8 mouse cellular contexts compared by ENCODE assay signal in genomic region chr9:108570207-108570896, GRCm38 (mm10). TPM values are rescaled to one million over a fixed set of nuclear protein-coding genes. Genes with fewer than 3 reads are reported as not detected.
DNase-seq lines count a peak whose midpoint lies in the region.

No protein-coding gene starts in this region.

- peak overlapping the region; percentile 72 for H3K4me3 ChIP-seq in brown adipose tissue, adult 24 weeks (ENCODE audit: insufficient read depth, low read depth, low read length)
- peak overlapping the region; percentile 64 for H3K4me3 ChIP-seq in forebrain, embryonic 10.5 days

- H3K9me3 ChIP-seq in forebrain, embryonic 10.5 days, result no peaks in the 10 kb centered on the region

- peaks cover 13% of the 10 kb centered on the region for H3K4me1 ChIP-seq in brown adipose tissue, adult 24 weeks (ENCODE audit: control insufficient read depth, insufficient read depth, insufficient read length, low read length)
- peaks cover 83% of the 10 kb centered on the region for H3K4me1 ChIP-seq in forebrain, embryonic 10.5 days

- 3% methylated on average over 40 of the region's 40 CpGs for WGBS in forebrain, embryonic 10.5 days

- DNase-seq in MEL-GATA-1-ER (ENCODE audit: extremely low read depth, low read depth), result peak; percentile 73
- peak; percentile 79 for DNase-seq in forebrain, embryonic 10.5 days (ENCODE audit: extremely low spot score, low spot score)
- peak; percentile 87 for DNase-seq in heart, postnatal 4 days
- DNase-seq in layer of hippocampus, adult 9-11 months, result peak; percentile 73
- DNase-seq in lung, postnatal 36 days, result peak; percentile 94
- peak; percentile 78 for DNase-seq in retina, postnatal 1 day
- DNase-seq in urinary bladder, postnatal 25 days (ENCODE audit: low spot score), result peak; percentile 70

- H3K36me3 ChIP-seq in forebrain, embryonic 10.5 days (replicated peaks), result peaks cover 60% of the 10 kb centered on the region

- no peak overlapping the region for H3K27ac ChIP-seq in brown adipose tissue, adult 24 weeks (replicated peaks; ENCODE audit: low read depth, low read length)
- peak overlapping the region; percentile 80 for H3K27ac ChIP-seq in forebrain, embryonic 10.5 days

- no peaks in the 10 kb centered on the region for H3K27me3 ChIP-seq in forebrain, embryonic 10.5 days (ENCODE audit: poor library complexity, severe bottlenecking)

RNA-seq across cellular contexts. Expression of gene Dalrd3, which starts 0.7 kb away (rescaled TPM):
- polyA plus RNA-seq in brown adipose tissue, adult 24 weeks (2012; ENCODE audit: insufficient read depth, insufficient read length, missing spikeins), result 57.1 and 58.3 TPM in 2 replicates
- polyA plus RNA-seq in forebrain, embryonic 10.5 days (2016; fragmentation: Nextera tagmentation; extraction: Ambion mirVana), result 192 and 201 TPM in 2 replicates
- 10 to 100 TPM; 20.6 to 21.6 TPM for total RNA-seq in heart, postnatal 4 days (2021)

RNA-seq across cellular contexts. Expression of gene Ndufaf3, which starts 3.1 kb away (rescaled TPM):
- polyA plus RNA-seq in brown adipose tissue, adult 24 weeks (2012; ENCODE audit: insufficient read depth, insufficient read length, missing spikeins), result 91.2 and 111 TPM in 2 replicates
- polyA plus RNA-seq in forebrain, embryonic 10.5 days (2016; fragmentation: Nextera tagmentation; extraction: Ambion mirVana), result 43.3 and 50.6 TPM in 2 replicates
- total RNA-seq in heart, postnatal 4 days (2021), result 10 to 100 TPM; 57.0 to 64.2 TPM

RNA-seq across cellular contexts. Expression of gene Wdr6, which starts 8.2 kb away (rescaled TPM):
- polyA plus RNA-seq in brown adipose tissue, adult 24 weeks (2012; ENCODE audit: insufficient read depth, insufficient read length, missing spikeins), result 14.6 TPM in 2 replicates
- polyA plus RNA-seq in forebrain, embryonic 10.5 days (2016; fragmentation: Nextera tagmentation; extraction: Ambion mirVana), result 203 and 212 TPM in 2 replicates
- 10 to 100 TPM; 36.6 to 40.0 TPM for total RNA-seq in heart, postnatal 4 days (2021)

RNA-seq across cellular contexts. Expression of gene Impdh2, which starts 10.3 kb away (rescaled TPM):
- 18.9 and 21.5 TPM in 2 replicates for polyA plus RNA-seq in brown adipose tissue, adult 24 weeks (2012; ENCODE audit: insufficient read depth, insufficient read length, missing spikeins)
- 244 and 260 TPM in 2 replicates for polyA plus RNA-seq in forebrain, embryonic 10.5 days (2016; fragmentation: Nextera tagmentation; extraction: Ambion mirVana)
- total RNA-seq in heart, postnatal 4 days (2021), result 10 to 100 TPM; 77.5 to 79.6 TPM

RNA-seq across cellular contexts. Expression of gene P4htm, which starts 27.1 kb away (rescaled TPM):
- 0.83 and 1.3 TPM in 2 replicates for polyA plus RNA-seq in brown adipose tissue, adult 24 weeks (2012; ENCODE audit: insufficient read depth, insufficient read length, missing spikeins)
- polyA plus RNA-seq in forebrain, embryonic 10.5 days (2016; fragmentation: Nextera tagmentation; extraction: Ambion mirVana), result 11.9 and 12.1 TPM in 2 replicates
- total RNA-seq in heart, postnatal 4 days (2021), result 10 to 100 TPM; 13.2 to 13.4 TPM

Comparison
In these comparisons a context has a peak if more than half of its experiments do, and no peak if none do; other contexts are left out.
1. RNA of gene Wdr6, which starts 8.2 kb away (polyA plus RNA-seq): 203 to 212 TPM in forebrain, embryonic 10.5 days; 14.6 TPM in brown adipose tissue, adult 24 weeks; every median in the first group is over 10 times any median in the second.
2. Peak in every context shown above with its lines, with median percentiles within 50 percentile points of each other: DNase-seq.